Mouse (Mus musculus): ENCODE results near the gene Spopl. TPM values are rescaled to one million over a fixed set of nuclear protein-coding genes. Genes with fewer than 3 reads are reported as not detected.
"Not testable (repeated sequence)": the region's sequence is repeated elsewhere in the genome, so short reads cannot be mapped to it uniquely, and the experiment has no call there.

Spopl gene
- polyA plus RNA-seq (2015; fragmentation: Nextera tagmentation; extraction: Ambion mirVana): 10.9 and 13.5 TPM in 2 replicates

GRCm38 (mm10) chr2:23571302-23572156 lies at the start of gene Spopl:
Gene Spopl, minus strand, starts transcription at chr2:23572106.
- WGBS: 1% methylated on average over 58 of the region's 58 CpGs
- H3K4me3 ChIP-seq (replicated peaks): peak within 1 kb of the TSS; percentile 87
- H3K9ac ChIP-seq: peak within 1 kb of the TSS; percentile 91
- H3K4me1 ChIP-seq: peaks cover 6% of the 10 kb centered on the region; the same call in 1 of the 2 replicates
- peak; percentile 94 for ATAC-seq (ENCODE audit: insufficient read depth, low FRiP score, low read depth)
- H3K27me3 ChIP-seq (replicated peaks): no peaks in the 10 kb centered on the region
- no peaks in the 10 kb centered on the region for H3K36me3 ChIP-seq
- no peaks in the 10 kb centered on the region for H3K9me3 ChIP-seq
- H3K4me2 ChIP-seq: peak within 1 kb of the TSS; percentile 51
- peak within 1 kb of the TSS; percentile 87 for H3K27ac ChIP-seq

- ATAC-seq (ENCODE audit: insufficient read depth, low FRiP score, low read depth): no peak
- Histone ChIP-seq H3K27ac (no peak overlapping the region), H3K36me3 (no peaks in the 10 kb centered on the region), H3K4me2 (no peak overlapping the region), H3K4me3 (replicated peaks) (no peak overlapping the region), H3K9me3 (no peaks in the 10 kb centered on the region), H3K4me1 (no peaks in the 10 kb centered on the region), H3K27me3 (replicated peaks) (no peaks in the 10 kb centered on the region), H3K9ac (no peak overlapping the region)
Observed at GRCm38 (mm10) chr2:23620128-23620527, 48.2 kb upstream of the Spopl start.

- Histone ChIP-seq H3K4me3 (replicated peaks) (no peak overlapping the region), H3K27ac (no peak overlapping the region), H3K36me3 (no peaks in the 10 kb centered on the region), H3K9ac (no peak overlapping the region), H3K4me1 (no peaks in the 10 kb centered on the region), H3K27me3 (replicated peaks) (no peaks in the 10 kb centered on the region), H3K9me3 (no peaks in the 10 kb centered on the region), H3K4me2 (no peak overlapping the region)
- ATAC-seq (ENCODE audit: insufficient read depth, low FRiP score, low read depth): no peak
Observed at GRCm38 (mm10) chr2:23617989-23618388, 46.1 kb upstream of the Spopl start.

GRCm38 (mm10) chr2:23605391-23605790 lies 33.5 kb upstream of the Spopl start:
- Histone ChIP-seq H3K4me2 (no peak overlapping the region), H3K9ac (no peak overlapping the region), H3K27ac (no peak overlapping the region), H3K9me3 (no peaks in the 10 kb centered on the region), H3K4me1 (no peaks in the 10 kb centered on the region), H3K27me3 (replicated peaks) (no peaks in the 10 kb centered on the region), H3K4me3 (replicated peaks) (no peak overlapping the region), H3K36me3 (no peaks in the 10 kb centered on the region)
- no peak for ATAC-seq (ENCODE audit: insufficient read depth, low FRiP score, low read depth)

- Histone ChIP-seq H3K27me3 (replicated peaks) (no peaks in the 10 kb centered on the region), H3K9ac (no peak overlapping the region), H3K27ac (no peak overlapping the region), H3K9me3 (no peaks in the 10 kb centered on the region), H3K36me3 (no peaks in the 10 kb centered on the region), H3K4me2 (no peak overlapping the region), H3K4me1 (no peaks in the 10 kb centered on the region), H3K4me3 (replicated peaks) (no peak overlapping the region)
- 41% methylated on average over 2 of the region's 2 CpGs for WGBS
- ATAC-seq (ENCODE audit: insufficient read depth, low FRiP score, low read depth): no peak
Observed at GRCm38 (mm10) chr2:23588769-23589168, 16.9 kb upstream of the Spopl start.

- not testable (repeated sequence) for ATAC-seq (ENCODE audit: insufficient read depth, low FRiP score, low read depth); H3K9me3 ChIP-seq; H3K4me1 ChIP-seq; H3K27me3 ChIP-seq (replicated peaks); H3K36me3 ChIP-seq; H3K27ac ChIP-seq; H3K9ac ChIP-seq
- Histone ChIP-seq H3K4me2 (peak overlapping the region; percentile 51), H3K4me3 (replicated peaks) (peak overlapping the region; percentile 87)
- 17% methylated on average over 4 of the region's 4 CpGs for WGBS
Observed at GRCm38 (mm10) chr2:23572157-23572532, 239 bp upstream of the Spopl start.

GRCm38 (mm10) chr2:23570563-23570962 lies 1.3 kb downstream of the Spopl start:
- Histone ChIP-seq H3K4me3 (replicated peaks) (peak overlapping the region; percentile 87), H3K4me1 (peaks cover 6% of the 10 kb centered on the region; the same call in 1 of the 2 replicates), H3K9me3 (no peaks in the 10 kb centered on the region), H3K27ac (no peak overlapping the region), H3K27me3 (replicated peaks) (no peaks in the 10 kb centered on the region), H3K9ac (no peak overlapping the region), H3K36me3 (no peaks in the 10 kb centered on the region), H3K4me2 (peak overlapping the region; percentile 51)
- ATAC-seq (ENCODE audit: insufficient read depth, low FRiP score, low read depth): no peak
- 74% methylated on average over 4 of the region's 4 CpGs for WGBS

GRCm38 (mm10) chr2:23568775-23569174 lies 3.1 kb downstream of the Spopl start:
- Histone ChIP-seq H3K4me1 (peaks cover 6% of the 10 kb centered on the region; the same call in 1 of the 2 replicates), H3K4me3 (replicated peaks) (no peak overlapping the region), H3K27ac (no peak overlapping the region), H3K9me3 (no peaks in the 10 kb centered on the region), H3K27me3 (replicated peaks) (no peaks in the 10 kb centered on the region), H3K4me2 (no peak overlapping the region), H3K36me3 (no peaks in the 10 kb centered on the region), H3K9ac (no peak overlapping the region)
- no peak for ATAC-seq (ENCODE audit: insufficient read depth, low FRiP score, low read depth)
- 78% methylated on average over 1 of the region's 1 CpGs for WGBS

- H3K4me3 ChIP-seq (replicated peaks): no peak overlapping the region
- no peaks in the 10 kb centered on the region for H3K36me3 ChIP-seq
- ATAC-seq (ENCODE audit: insufficient read depth, low FRiP score, low read depth): no peak; the same call in 1 of the 2 replicates
- H3K27me3 ChIP-seq (replicated peaks): no peaks in the 10 kb centered on the region
- no peak overlapping the region for H3K9ac ChIP-seq
- WGBS: 86% methylated on average over 2 of the region's 2 CpGs
- no peak overlapping the region for H3K4me2 ChIP-seq
- H3K9me3 ChIP-seq: no peaks in the 10 kb centered on the region
- H3K4me1 ChIP-seq: no peaks in the 10 kb centered on the region
- H3K27ac ChIP-seq: no peak overlapping the region
Observed at GRCm38 (mm10) chr2:23565081-23565801, 6.7 kb downstream of the Spopl start.

- H3K4me3 ChIP-seq (replicated peaks): no peak overlapping the region
- no peaks in the 10 kb centered on the region for H3K9me3 ChIP-seq
- no peak overlapping the region for H3K27ac ChIP-seq
- WGBS: 82% methylated on average over 3 of the region's 3 CpGs
- no peaks in the 10 kb centered on the region for H3K27me3 ChIP-seq (replicated peaks)
- H3K4me1 ChIP-seq: no peaks in the 10 kb centered on the region
- no peak overlapping the region for H3K9ac ChIP-seq
- H3K4me2 ChIP-seq: no peak overlapping the region
- no peaks in the 10 kb centered on the region for H3K36me3 ChIP-seq
- ATAC-seq (ENCODE audit: insufficient read depth, low FRiP score, low read depth): peak; percentile 63; the same call in 1 of the 2 replicates
Observed at GRCm38 (mm10) chr2:23562898-23563297, 9.0 kb downstream of the Spopl start.

GRCm38 (mm10) chr2:23559186-23559585 lies 12.7 kb downstream of the Spopl start:
- Histone ChIP-seq H3K36me3 (no peaks in the 10 kb centered on the region), H3K4me2 (no peak overlapping the region), H3K9ac (no peak overlapping the region), H3K27ac (no peak overlapping the region), H3K4me1 (no peaks in the 10 kb centered on the region), H3K27me3 (replicated peaks) (no peaks in the 10 kb centered on the region), H3K9me3 (no peaks in the 10 kb centered on the region), H3K4me3 (replicated peaks) (no peak overlapping the region)
- no peak for ATAC-seq (ENCODE audit: insufficient read depth, low FRiP score, low read depth)
- WGBS: 89% methylated on average over 2 of the region's 2 CpGs

GRCm38 (mm10) chr2:23551235-23551634 lies 20.7 kb downstream of the Spopl start:
- no peak for ATAC-seq (ENCODE audit: insufficient read depth, low FRiP score, low read depth)
- 89% methylated on average over 1 of the region's 1 CpGs for WGBS
- no peak overlapping the region for H3K4me3 ChIP-seq (replicated peaks)

More at GRCm38 (mm10) chr2:23551235-23551634, 20.7 kb downstream of the Spopl start:
- no peak overlapping the region for H3K4me2 ChIP-seq
- H3K36me3 ChIP-seq: no peaks in the 10 kb centered on the region
- H3K27ac ChIP-seq: no peak overlapping the region
- no peak overlapping the region for H3K9ac ChIP-seq
- no peaks in the 10 kb centered on the region for H3K4me1 ChIP-seq
- no peaks in the 10 kb centered on the region for H3K27me3 ChIP-seq (replicated peaks)
- no peaks in the 10 kb centered on the region for H3K9me3 ChIP-seq

All from stomach, embryonic 15.5 days (tissue).